Mouse (Mus musculus) forelimb bud, embryonic 11.5 days (tissue): Measurements from ENCODE around the gene Matn4.

Experiments
- DNase-seq: peaks from one replicate; pipeline ENCODE4 v3.0.0-alpha.2; 2012; ENCODE audit warnings: low read depth, low spot score

The Matn4 gene

GRCm38 (mm10) chr2:164436215-164436913, 31.4 kb upstream of the Matn4 start:
- no peak for DNase-seq

DNA sequence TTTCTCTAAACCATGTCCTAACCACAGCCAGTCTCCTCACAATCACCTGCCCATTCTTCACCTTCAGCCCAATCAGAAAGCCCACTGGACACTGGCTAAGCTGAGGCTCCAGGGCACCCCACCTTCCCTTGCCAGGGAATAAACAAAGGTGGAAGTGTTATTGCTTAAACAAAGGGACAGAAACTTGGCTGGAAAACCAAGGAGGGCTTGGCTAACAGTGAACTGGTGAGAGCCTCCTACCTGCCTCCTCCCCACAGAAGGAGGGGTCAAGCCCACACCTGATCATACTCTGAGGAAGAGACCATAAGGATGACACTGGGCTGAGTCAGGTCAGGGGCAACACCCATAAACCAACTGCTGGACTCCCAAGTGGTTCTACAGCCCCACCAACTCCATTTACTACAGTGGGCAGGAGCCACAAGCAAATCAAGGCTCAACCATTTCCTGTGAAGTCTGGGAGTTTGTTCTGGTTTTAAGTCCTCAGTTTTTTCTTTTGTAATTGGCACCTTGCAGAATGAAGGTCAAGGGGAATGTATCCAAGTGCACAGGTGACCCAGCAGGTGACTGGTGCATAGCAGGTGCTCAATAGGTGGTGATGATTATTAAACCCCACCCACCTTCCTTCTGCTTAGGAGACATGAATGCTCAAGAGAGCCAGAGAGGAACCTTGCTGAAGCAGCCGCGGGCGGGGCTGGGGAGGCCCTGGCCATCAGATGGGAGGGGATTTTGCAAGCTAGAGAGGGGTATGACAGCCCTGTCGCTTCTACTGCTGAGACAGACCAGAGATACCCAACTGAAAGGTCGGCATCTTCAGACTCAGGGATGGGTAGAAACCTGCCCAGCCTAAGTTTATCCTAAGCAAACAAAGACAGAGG, 30.5 kb upstream of the Matn4 start:
- DNase-seq, result no peak

- DNase-seq, result no peak
Measured at GRCm38 (mm10) chr2:164434681-164435080, 29.7 kb upstream of the Matn4 start.

DNA sequence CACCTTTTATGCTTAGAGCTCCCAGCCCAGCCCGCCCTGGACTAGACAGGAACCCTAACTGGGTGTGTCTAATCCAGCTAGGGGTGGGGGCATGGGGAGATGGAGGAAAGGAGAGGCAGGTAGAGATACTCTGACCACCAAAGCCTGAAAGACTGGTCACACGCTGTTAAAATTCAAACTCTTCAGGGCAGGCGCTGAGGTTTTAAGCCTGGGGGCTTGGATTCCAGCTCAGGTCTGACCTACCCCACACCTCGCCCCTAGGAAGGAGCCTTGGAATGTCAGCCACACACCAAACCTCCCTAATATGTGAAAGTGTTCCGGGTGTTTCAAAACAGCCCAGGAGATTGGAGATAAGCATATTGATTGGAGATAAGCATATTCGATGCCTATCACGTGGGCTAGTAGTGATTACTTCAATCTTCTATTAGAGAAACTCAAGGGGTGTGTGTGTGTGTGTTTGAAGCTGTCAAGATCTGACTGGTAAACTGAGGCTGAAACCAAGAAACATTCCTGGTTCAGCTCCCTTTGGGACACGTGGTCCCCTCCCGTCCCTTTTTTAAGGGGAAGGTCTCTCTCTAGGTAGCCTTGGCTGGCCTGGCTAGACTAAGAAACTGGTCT, 28.4 kb upstream of the Matn4 start:
- DNase-seq, result no peak

DNA sequence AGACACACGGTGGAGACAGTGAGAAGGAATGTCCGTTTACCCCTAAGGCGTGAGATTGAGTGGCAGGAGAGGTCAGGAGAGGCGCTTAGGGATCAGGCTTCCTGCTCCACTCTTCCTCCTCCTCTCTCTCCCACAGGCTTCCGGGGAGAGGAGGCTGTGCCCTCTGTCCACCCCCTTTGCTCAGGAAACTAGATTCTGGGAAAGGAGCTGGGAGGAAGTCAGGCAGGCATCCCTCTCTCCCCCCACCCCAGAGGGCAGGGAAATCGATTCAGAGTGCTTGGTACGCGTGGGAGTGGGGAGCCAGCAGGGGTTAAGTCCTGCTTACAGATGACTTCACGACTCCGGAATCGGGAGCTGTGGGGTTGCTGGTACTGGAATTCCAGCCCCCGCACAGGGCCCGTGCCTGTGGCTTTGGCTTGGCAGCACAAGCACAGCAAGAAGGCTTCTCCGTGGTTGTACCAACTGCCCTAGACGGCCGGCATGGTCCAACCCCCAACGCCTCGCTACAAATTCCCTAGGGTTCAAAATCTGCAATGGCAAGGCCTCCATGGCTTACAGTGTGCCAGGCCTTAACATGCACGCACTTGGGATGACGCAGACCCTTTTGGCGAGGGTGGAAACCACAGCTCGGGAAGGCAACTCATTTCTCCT, 27.7 kb upstream of the Matn4 start:
- no peak for DNase-seq

GRCm38 (mm10) chr2:164431676-164432465, 26.9 kb upstream of the Matn4 start:
- DNase-seq, result no peak

- DNase-seq, result no peak
Measured at GRCm38 (mm10) chr2:164430697-164431096, 25.7 kb upstream of the Matn4 start.

- DNase-seq, result no peak
Measured at GRCm38 (mm10) chr2:164429881-164430615, 25.1 kb upstream of the Matn4 start.

- no peak for DNase-seq
Measured at GRCm38 (mm10) chr2:164428451-164428850, 23.5 kb upstream of the Matn4 start.

DNA sequence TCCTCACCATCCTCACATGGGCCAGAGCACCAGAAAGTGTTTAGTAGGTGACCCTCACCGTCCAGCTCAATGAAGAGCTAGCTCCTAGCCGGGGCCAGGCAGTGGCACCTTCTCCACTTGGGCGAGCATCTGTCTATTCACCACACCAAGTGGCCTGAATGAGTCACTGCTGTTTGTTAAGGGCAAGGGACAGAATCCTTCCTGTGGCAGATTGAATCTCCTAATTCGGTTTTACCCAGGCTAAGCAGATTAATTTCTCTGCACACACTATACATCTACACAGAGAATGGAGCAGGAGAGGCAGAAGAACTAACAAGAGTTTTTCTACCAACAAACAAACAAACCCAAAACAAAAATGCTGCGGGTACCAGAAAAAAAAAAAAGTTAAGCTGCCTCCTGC, 22.0 kb upstream of the Matn4 start:
- no peak for DNase-seq

DNA sequence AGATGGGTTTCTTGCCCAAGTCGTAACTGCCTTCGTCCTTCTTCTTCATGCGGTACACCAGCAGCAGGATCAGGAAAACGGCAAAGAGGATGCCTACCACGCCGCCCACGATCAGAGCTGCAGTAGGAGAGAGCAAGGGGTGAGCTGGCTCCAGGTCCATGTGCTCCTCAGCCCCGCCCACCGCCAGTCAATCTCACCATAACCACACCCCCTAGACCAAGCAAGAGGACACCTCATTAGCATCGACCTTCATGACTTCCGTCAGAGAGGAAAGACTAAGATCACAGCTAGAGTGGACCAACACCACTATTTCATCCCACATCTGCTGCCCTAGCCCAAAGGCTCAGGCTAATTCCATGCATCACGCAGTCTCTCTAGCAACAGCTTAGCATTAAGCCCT, 21.2 kb upstream of the Matn4 start:
- no peak for DNase-seq

GRCm38 (mm10) chr2:164425401-164425800, 20.4 kb upstream of the Matn4 start:
- DNase-seq, result no peak

- no peak for DNase-seq
Measured at GRCm38 (mm10) chr2:164424406-164424805, 19.4 kb upstream of the Matn4 start.

DNA sequence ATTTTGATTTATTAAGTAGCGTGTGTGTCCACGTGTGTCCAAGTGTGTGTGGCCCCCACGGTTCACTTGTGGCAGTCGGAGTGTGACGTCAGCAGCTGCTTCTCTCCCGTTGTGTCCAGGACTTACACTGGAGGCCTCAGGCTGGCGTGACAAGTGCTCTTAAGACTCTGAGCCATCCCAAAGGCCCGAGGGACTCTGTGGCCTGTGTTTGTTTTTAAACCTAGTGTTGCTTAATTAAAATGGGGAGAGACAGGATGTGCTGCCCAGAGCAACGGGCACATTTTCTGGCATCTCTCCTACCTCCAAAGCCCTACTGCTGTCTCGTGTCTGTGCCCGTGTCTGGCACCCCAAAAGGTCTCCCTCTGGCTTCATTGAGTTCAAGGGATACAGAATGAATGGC, 18.5 kb upstream of the Matn4 start:
- DNase-seq, result no peak

DNA sequence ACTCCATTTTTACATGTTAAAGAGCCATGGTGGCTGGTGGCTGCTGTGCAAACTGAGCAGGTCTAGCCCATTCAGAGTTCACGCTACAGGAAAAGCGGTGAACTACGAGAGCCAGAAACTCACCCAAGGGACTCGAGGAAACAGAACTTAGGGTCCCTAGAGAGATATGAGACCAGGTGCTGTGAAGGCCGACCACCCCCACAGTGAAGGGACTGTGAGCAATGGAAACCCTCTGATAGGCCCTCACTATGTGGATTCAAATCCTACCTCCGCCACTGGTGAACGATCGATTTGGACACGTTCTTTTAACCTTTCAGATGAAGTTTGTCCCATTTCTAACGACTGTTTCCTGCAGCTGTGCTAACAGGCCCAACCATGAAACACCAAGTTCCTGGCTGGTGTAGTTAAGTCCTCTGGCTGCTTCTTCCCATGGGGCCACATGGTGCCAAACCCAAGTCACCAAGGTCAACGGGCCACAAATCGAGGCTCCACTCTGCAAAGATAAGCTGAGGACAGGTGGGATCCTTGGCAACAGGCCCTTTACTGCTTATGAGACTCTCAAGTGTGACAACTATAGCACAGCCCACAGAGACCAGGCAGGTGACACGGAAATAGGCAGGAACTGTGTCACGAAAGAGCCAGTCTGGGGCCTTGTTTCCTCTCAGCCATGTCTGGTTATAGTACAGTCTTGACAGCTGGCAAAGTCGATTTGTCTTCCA, 17.9 kb upstream of the Matn4 start:
- no peak for DNase-seq

GRCm38 (mm10) chr2:164421979-164422378, 17.0 kb upstream of the Matn4 start:
- no peak for DNase-seq

- DNase-seq, result no peak
Measured at GRCm38 (mm10) chr2:164421306-164421705, 16.3 kb upstream of the Matn4 start.

- no peak for DNase-seq
Measured at GRCm38 (mm10) chr2:164419489-164419888, 14.5 kb upstream of the Matn4 start.

GRCm38 (mm10) chr2:164418308-164418875, 13.4 kb upstream of the Matn4 start:
- DNase-seq, result no peak

- peak; percentile 66 for DNase-seq
Measured at GRCm38 (mm10) chr2:164417198-164417597, 12.2 kb upstream of the Matn4 start.
